Mouse (Mus musculus) erythroid progenitor cell, adult 5-6 weeks (primary cell): Measurements from ENCODE around the gene Grn. TPM values are rescaled to one million over a fixed set of nuclear protein-coding genes. Genes with fewer than 3 reads are reported as not detected.
"Not testable (repeated sequence)": the region's sequence is repeated elsewhere in the genome, so short reads cannot be mapped to it uniquely, and the experiment has no call there.

Experiments used
- ATAC-seq: replicated peaks from 2 replicates; pipeline ENCODE4 v1.8.0; 2016; ENCODE audit warnings: moderate number of reproducible peaks, mild to moderate bottlenecking, moderate TSS enrichment, inconsistent platforms; ENCODE audit not compliant: poor library complexity, low FRiP score, severe bottlenecking
- total RNA-seq, 2 experiments: library from RNA; stranded (forward) in 1 of 2; stranded (reverse) in 1 of 2; fragments of 150-400 nt in 1 of 2; fragments of 186-747, 209-891 nt in 1 of 2; gene quantifications; 2 replicates each; pipeline versions ENCODE4 v1.2.3 to v1.2.4; 2015 to 2017; ENCODE audit warnings: low replicate concordance in 2 of 2

The Grn gene
- total RNA-seq (2015; ENCODE audit: low replicate concordance) (90.1 and 125 TPM in 2 replicates), total RNA-seq (2017; ENCODE audit: low replicate concordance) (38.5 and 49.9 TPM in 2 replicates)

- ATAC-seq = peak; percentile 92
Measured at GRCm38 (mm10) chr11:102430121-102431017, at the start of gene Grn. Gene Grn (plus strand): TSS chr11:102430315.

GRCm38 (mm10) chr11:102381341-102382100 lies 48.6 kb upstream of the Grn start:
- no peak for ATAC-seq

GRCm38 (mm10) chr11:102382794-102383193 lies 47.3 kb upstream of the Grn start:
- peak; percentile 66; the same call in 1 of the 2 replicates for ATAC-seq

GRCm38 (mm10) chr11:102383365-102384136 lies 46.6 kb upstream of the Grn start:
- ATAC-seq = peak; percentile 66

- ATAC-seq = no peak
Measured at GRCm38 (mm10) chr11:102384418-102384817, 45.7 kb upstream of the Grn start.

- no peak for ATAC-seq
Measured at GRCm38 (mm10) chr11:102385075-102385474, 45.0 kb upstream of the Grn start.

GRCm38 (mm10) chr11:102386121-102386520 lies 44.0 kb upstream of the Grn start:
- ATAC-seq = no peak

GRCm38 (mm10) chr11:102389436-102389835 lies 40.7 kb upstream of the Grn start:
- ATAC-seq = not testable (repeated sequence)

- ATAC-seq = no peak
Measured at GRCm38 (mm10) chr11:102392441-102393237, 37.5 kb upstream of the Grn start.

GRCm38 (mm10) chr11:102393238-102393634 lies 36.9 kb upstream of the Grn start, which contains the start of gene Rundc3a:
Gene Rundc3a (plus strand): TSS chr11:102393403.
- no peak for ATAC-seq

- no peak for ATAC-seq
Measured at GRCm38 (mm10) chr11:102393719-102394420, 36.2 kb upstream of the Grn start.

- ATAC-seq = no peak
Measured at GRCm38 (mm10) chr11:102394421-102395124, 35.5 kb upstream of the Grn start.

- ATAC-seq = no peak
Measured at GRCm38 (mm10) chr11:102395250-102395649, 34.9 kb upstream of the Grn start.

- ATAC-seq = no peak
Measured at GRCm38 (mm10) chr11:102396263-102396662, 33.9 kb upstream of the Grn start.

GRCm38 (mm10) chr11:102396671-102397141 lies 33.4 kb upstream of the Grn start:
- ATAC-seq = no peak

- no peak for ATAC-seq
Measured at GRCm38 (mm10) chr11:102398007-102398825, 31.9 kb upstream of the Grn start.

- ATAC-seq = no peak
Measured at GRCm38 (mm10) chr11:102399107-102399506, 31.0 kb upstream of the Grn start.
